Mouse (Mus musculus) B cell, adult 62 days (primary cell): ENCODE results near the gene Vmn1r165. TPM values are rescaled to one million over a fixed set of nuclear protein-coding genes. Genes with fewer than 3 reads are reported as not detected.

ENCODE experiments used
- total RNA-seq: library from RNA; stranded (reverse); gene quantifications from 4 replicates; pipeline ENCODE4 v1.2.4, GENCODE M21; 2023

The Vmn1r165 gene
- total RNA-seq, result not detected in 4 replicates

GRCm38 (mm10) chr7:23217032-23217431, at the start of gene Vmn1r165:
Vmn1r165 (plus strand) TSS chr7:23217332.

GRCm38 (mm10) chr7:23251582-23251981, 34.5 kb downstream of the Vmn1r165 start, which contains the start of gene Vmn1r166:
Vmn1r166 (minus strand) TSS chr7:23251682.

Other genes starting within 250 kb of the Vmn1r165 start
- gene Gm4214, start 232.7 kb upstream of the Vmn1r165 start, total RNA-seq, result not detected in 4 replicates
- gene Gm4216, start 197.4 kb upstream of the Vmn1r165 start, total RNA-seq, result not detected in 4 replicates
- gene Vmn1r163, start 161.8 kb upstream of the Vmn1r165 start, total RNA-seq, result not detected in 4 replicates
- gene Gm8720, start 149.9 kb upstream of the Vmn1r165 start, total RNA-seq, result not detected in 4 replicates
- not detected in 4 replicates for gene Gm10662, start 72.9 kb upstream of the Vmn1r165 start, total RNA-seq
- not detected in 4 replicates for gene Vmn1r166, start 34.4 kb downstream of the Vmn1r165 start, total RNA-seq
- gene Gm6902, start 61.6 kb downstream of the Vmn1r165 start, total RNA-seq, result not detected in 4 replicates
- gene Nlrp4e, start 83.9 kb downstream of the Vmn1r165 start, total RNA-seq, result not detected in 4 replicates
- gene Nlrp5, start 168.6 kb downstream of the Vmn1r165 start, total RNA-seq, result not detected in 4 replicates